Mouse (Mus musculus) spleen, postnatal 36 days (tissue): ENCODE data around the gene Sp2.

Experiments
- DNase-seq, 2 experiments: peaks; one replicate each; pipeline ENCODE4 v3.0.0; 2022; ENCODE audit warnings: low spot score in 2 of 2, mixed read lengths in 1 of 2

The Sp2 gene

GRCm38 (mm10) chr11:96912682-96913081, 70.1 kb downstream of the Sp2 start:
- DNase-seq = peak in 1 of 2 experiments; percentile 38

DNA sequence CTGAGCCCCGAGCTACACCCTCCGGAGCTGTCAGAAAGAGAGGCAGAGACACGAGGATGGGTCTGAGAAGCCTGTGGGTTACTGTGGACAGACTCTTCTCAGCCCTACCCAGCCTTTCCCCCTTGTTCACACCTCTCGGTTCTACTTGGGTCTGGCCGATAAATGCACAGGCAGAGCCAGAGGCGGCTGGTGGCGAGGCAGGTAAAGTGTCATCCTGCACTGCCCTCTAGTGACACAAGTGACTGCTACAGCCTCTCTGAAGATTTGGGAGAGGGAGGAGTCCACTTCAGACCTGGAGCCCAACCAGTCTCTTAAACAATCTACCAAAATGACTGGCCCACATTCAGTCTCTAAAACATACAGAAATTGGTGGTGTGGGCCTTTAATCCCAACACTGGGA, 72.8 kb downstream of the Sp2 start:
- peak; percentile 57 to 61 for DNase-seq

GRCm38 (mm10) chr11:96908594-96908993, 74.2 kb downstream of the Sp2 start:
- no peak for DNase-seq

GRCm38 (mm10) chr11:96906431-96907161, 76.2 kb downstream of the Sp2 start:
- DNase-seq = no peak
